Mouse (Mus musculus): ENCODE measurements around the gene Apoc3. TPM values are rescaled to one million over a fixed set of nuclear protein-coding genes. Genes with fewer than 3 reads are reported as not detected.

Apoc3 gene
- polyA plus RNA-seq, 1 experiment from 2014 or later, result not detected

DNA sequence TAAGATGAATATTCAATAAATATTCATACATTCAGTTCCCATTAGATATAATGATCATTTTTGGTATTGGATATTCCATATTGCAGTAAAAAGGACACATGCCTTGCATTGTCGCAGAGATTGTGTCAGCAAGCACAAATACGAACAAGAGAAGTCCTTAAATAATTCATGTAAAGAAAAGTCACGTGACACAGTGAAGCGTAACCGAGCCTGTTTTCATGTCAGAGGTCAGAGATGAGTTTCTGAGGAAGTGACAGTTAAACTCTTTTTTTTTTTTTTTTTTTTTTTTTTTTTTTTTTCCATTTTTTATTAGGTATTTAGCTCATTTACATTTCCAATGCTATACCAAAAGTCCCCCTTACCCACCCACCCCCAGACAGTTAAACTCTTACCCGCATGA, 42.8 kb downstream of the Apoc3 start:
- H3K9ac ChIP-seq (ENCODE audit: low read depth, low read length), result no peak overlapping the region
- H3K27ac ChIP-seq (ENCODE audit: low read depth, low read length), result no peak overlapping the region
- peaks cover 18% of the 10 kb centered on the region for H3K4me1 ChIP-seq (ENCODE audit: control insufficient read depth, insufficient read depth, low read length)
- no peak for ATAC-seq (replicated peaks; ENCODE audit: insufficient number of reproducible peaks, low FRiP score, low TSS enrichment)
- no peaks in the 10 kb centered on the region for H3K27me3 ChIP-seq (ENCODE audit: control insufficient read depth, insufficient read depth, low read length)
- H3K9me3 ChIP-seq (replicated peaks; ENCODE audit: control insufficient read depth, low read length), result no peaks in the 10 kb centered on the region
- H3K36me3 ChIP-seq (ENCODE audit: control insufficient read depth, insufficient read depth, low read length), result peaks cover 8% of the 10 kb centered on the region; the same call in 1 of the 2 replicates
- 87% methylated on average over 6 of the region's 6 CpGs for WGBS (ENCODE audit: insufficient replicate concordance)
- H3K4me3 ChIP-seq (ENCODE audit: low read depth, low read length), result no peak overlapping the region
- H3K4me2 ChIP-seq, result no peak overlapping the region

DNA sequence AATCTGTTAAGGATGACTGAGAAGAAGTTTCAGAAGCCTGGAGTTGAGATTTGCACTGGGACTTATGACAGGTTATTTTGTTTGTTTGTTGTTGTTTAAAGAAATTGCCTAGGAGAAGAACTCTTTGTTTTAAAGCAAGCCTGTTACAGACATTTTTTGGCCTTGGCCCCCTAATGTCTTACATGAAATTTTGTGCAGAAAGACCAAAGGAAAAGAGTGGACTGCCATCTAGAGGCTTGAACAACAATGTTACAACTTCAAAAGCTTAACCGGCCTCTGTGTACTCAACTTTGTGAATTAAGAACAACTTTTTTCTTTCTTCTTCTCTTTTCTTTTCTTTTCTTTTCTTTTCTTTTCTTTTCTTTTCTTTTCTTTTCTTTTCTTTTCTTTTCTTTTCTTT, 43.8 kb downstream of the Apoc3 start:
- Histone ChIP-seq H3K9me3 (replicated peaks; ENCODE audit: control insufficient read depth, low read length) (no peaks in the 10 kb centered on the region), H3K4me2 (no peak overlapping the region), H3K4me1 (ENCODE audit: control insufficient read depth, insufficient read depth, low read length) (peaks cover 9% of the 10 kb centered on the region), H3K27me3 (ENCODE audit: control insufficient read depth, insufficient read depth, low read length) (no peaks in the 10 kb centered on the region), H3K4me3 (ENCODE audit: low read depth, low read length) (no peak overlapping the region), H3K27ac (ENCODE audit: low read depth, low read length) (no peak overlapping the region), H3K9ac (ENCODE audit: low read depth, low read length) (no peak overlapping the region), H3K36me3 (ENCODE audit: control insufficient read depth, insufficient read depth, low read length) (peaks cover 8% of the 10 kb centered on the region; the same call in 1 of the 2 replicates)
- WGBS (ENCODE audit: insufficient replicate concordance), result 37% methylated on average over 1 of the region's 1 CpGs
- ATAC-seq (replicated peaks; ENCODE audit: insufficient number of reproducible peaks, low FRiP score, low TSS enrichment), result no peak

DNA sequence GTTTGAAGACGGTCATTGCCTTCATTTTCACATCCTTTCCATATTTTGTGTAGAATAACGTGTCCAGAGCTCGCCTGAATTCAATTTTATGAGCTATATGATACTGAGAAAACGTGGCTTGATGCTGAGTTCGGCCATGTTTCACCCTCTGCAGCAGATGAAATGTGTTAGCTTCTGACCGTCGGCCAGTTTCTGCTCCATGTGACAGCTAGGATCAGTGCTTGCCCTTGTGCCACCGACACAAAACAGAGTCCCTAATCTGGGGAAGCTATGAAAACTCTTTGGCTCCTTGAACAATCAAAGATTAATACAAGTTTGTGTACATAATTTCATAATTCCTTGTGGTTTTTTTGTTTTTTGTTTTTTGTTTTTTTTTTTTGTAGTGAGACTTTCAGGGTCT, 44.2 kb downstream of the Apoc3 start:
- Histone ChIP-seq H3K4me3 (ENCODE audit: low read depth, low read length) (no peak overlapping the region), H3K36me3 (ENCODE audit: control insufficient read depth, insufficient read depth, low read length) (peaks cover 8% of the 10 kb centered on the region; the same call in 1 of the 2 replicates), H3K27ac (ENCODE audit: low read depth, low read length) (no peak overlapping the region), H3K9me3 (replicated peaks; ENCODE audit: control insufficient read depth, low read length) (no peaks in the 10 kb centered on the region), H3K4me2 (no peak overlapping the region), H3K27me3 (ENCODE audit: control insufficient read depth, insufficient read depth, low read length) (no peaks in the 10 kb centered on the region), H3K4me1 (ENCODE audit: control insufficient read depth, insufficient read depth, low read length) (peaks cover 7% of the 10 kb centered on the region), H3K9ac (ENCODE audit: low read depth, low read length) (no peak overlapping the region)
- ATAC-seq (replicated peaks; ENCODE audit: insufficient number of reproducible peaks, low FRiP score, low TSS enrichment), result no peak
- 53% methylated on average over 8 of the region's 8 CpGs for WGBS (ENCODE audit: insufficient replicate concordance)

DNA sequence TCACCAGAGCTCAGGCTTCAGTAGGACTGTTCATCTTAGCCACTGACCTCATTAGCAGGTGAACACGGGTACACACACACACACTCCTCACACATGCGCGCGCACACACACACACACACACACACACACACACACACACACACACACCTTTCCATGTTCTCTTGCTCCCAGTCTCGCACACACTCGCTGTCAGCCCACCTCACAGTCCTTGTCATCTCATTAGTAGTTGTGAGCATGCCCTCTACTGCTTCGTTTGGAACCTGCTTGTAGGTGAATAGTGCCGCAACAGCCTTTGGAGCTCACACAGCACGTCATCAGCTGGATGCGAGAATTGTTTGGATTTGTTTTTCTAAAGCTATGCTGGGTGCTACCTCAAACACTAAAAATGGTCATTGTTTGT, 46.1 kb downstream of the Apoc3 start:
- Histone ChIP-seq H3K27me3 (ENCODE audit: control insufficient read depth, insufficient read depth, low read length) (no peaks in the 10 kb centered on the region), H3K4me1 (ENCODE audit: control insufficient read depth, insufficient read depth, low read length) (peaks cover 8% of the 10 kb centered on the region), H3K9ac (ENCODE audit: low read depth, low read length) (no peak overlapping the region), H3K27ac (ENCODE audit: low read depth, low read length) (no peak overlapping the region), H3K9me3 (replicated peaks; ENCODE audit: control insufficient read depth, low read length) (no peaks in the 10 kb centered on the region), H3K4me2 (no peak overlapping the region), H3K36me3 (ENCODE audit: control insufficient read depth, insufficient read depth, low read length) (no peaks in the 10 kb centered on the region), H3K4me3 (ENCODE audit: low read depth, low read length) (no peak overlapping the region)
- 84% methylated on average over 10 of the region's 10 CpGs for WGBS (ENCODE audit: insufficient replicate concordance)
- ATAC-seq (replicated peaks; ENCODE audit: insufficient number of reproducible peaks, low FRiP score, low TSS enrichment), result no peak

DNA sequence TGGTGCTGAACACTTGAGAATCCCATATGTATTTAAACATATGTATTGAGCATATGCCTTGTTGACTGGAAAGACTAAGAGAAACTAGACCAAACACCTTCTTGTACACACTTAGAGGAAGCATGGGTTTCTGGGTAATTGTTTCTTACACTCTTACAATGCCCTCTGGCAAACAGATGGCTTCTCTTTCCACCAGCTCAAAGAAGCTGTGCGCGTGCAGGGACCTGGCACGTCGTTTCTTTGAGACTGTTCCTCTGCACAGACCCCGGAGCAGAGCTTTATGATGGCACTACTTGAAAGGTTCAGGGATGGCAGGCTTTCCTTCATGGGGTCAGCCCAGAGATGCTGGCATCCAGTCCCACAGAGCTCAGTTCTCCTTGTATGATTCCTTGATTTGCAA, 46.5 kb downstream of the Apoc3 start:
- Histone ChIP-seq H3K4me1 (ENCODE audit: control insufficient read depth, insufficient read depth, low read length) (peaks cover 8% of the 10 kb centered on the region), H3K4me3 (ENCODE audit: low read depth, low read length) (no peak overlapping the region), H3K27me3 (ENCODE audit: control insufficient read depth, insufficient read depth, low read length) (no peaks in the 10 kb centered on the region), H3K36me3 (ENCODE audit: control insufficient read depth, insufficient read depth, low read length) (no peaks in the 10 kb centered on the region), H3K4me2 (no peak overlapping the region), H3K27ac (ENCODE audit: low read depth, low read length) (no peak overlapping the region), H3K9ac (ENCODE audit: low read depth, low read length) (no peak overlapping the region), H3K9me3 (replicated peaks; ENCODE audit: control insufficient read depth, low read length) (no peaks in the 10 kb centered on the region)
- ATAC-seq (replicated peaks; ENCODE audit: insufficient number of reproducible peaks, low FRiP score, low TSS enrichment), result no peak
- 91% methylated on average over 5 of the region's 5 CpGs for WGBS (ENCODE audit: insufficient replicate concordance)

DNA sequence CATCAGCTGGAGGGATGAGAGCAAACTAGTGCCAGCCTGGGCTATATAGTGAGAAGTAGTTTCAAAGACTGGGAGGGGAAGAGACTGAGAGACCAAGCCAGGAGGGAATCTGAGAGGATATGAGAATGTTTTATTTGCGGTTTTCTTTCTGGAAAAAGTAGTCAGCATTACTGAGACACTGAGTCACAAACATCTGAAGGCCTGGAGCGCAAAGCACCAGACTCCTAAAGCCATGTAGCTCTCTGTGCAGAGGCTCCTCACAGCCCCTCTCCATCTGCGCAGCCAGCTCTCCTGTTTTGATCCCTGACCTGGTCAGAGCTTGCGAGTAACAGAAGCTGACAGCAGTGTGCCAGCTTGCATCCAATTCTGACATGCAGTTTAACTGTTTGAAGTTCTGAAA, 47.1 kb downstream of the Apoc3 start:
- WGBS (ENCODE audit: insufficient replicate concordance), result 86% methylated on average over 4 of the region's 4 CpGs
- ATAC-seq (replicated peaks; ENCODE audit: insufficient number of reproducible peaks, low FRiP score, low TSS enrichment), result no peak
- Histone ChIP-seq H3K4me2 (no peak overlapping the region), H3K27me3 (ENCODE audit: control insufficient read depth, insufficient read depth, low read length) (no peaks in the 10 kb centered on the region), H3K27ac (ENCODE audit: low read depth, low read length) (no peak overlapping the region), H3K36me3 (ENCODE audit: control insufficient read depth, insufficient read depth, low read length) (no peaks in the 10 kb centered on the region), H3K4me1 (ENCODE audit: control insufficient read depth, insufficient read depth, low read length) (peaks cover 8% of the 10 kb centered on the region), H3K9me3 (replicated peaks; ENCODE audit: control insufficient read depth, low read length) (no peaks in the 10 kb centered on the region), H3K4me3 (ENCODE audit: low read depth, low read length) (no peak overlapping the region), H3K9ac (ENCODE audit: low read depth, low read length) (no peak overlapping the region)

DNA sequence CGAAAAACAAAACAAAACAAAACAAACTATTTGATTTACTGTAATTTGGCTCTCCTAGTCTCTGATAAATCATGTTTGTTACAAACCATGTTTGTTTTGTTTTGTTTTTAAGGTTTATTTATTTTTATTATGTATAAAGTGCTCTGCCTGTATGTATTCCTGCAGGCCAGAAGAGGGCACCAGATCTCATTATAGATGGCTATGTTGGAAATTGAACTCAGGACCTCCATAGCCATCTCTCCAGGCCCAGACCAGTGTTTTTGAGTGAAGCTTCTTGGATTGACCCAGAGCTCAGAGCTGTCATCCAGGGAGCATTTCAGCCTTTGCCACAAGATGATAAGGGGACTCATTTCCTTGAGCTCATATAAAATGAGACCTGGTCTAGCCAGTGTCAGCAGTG, 49.0 kb downstream of the Apoc3 start:
- Histone ChIP-seq H3K27me3 (ENCODE audit: control insufficient read depth, insufficient read depth, low read length) (no peaks in the 10 kb centered on the region), H3K27ac (ENCODE audit: low read depth, low read length) (no peak overlapping the region), H3K4me3 (ENCODE audit: low read depth, low read length) (no peak overlapping the region), H3K4me1 (ENCODE audit: control insufficient read depth, insufficient read depth, low read length) (peaks cover 8% of the 10 kb centered on the region), H3K36me3 (ENCODE audit: control insufficient read depth, insufficient read depth, low read length) (no peaks in the 10 kb centered on the region), H3K4me2 (no peak overlapping the region), H3K9me3 (replicated peaks; ENCODE audit: control insufficient read depth, low read length) (no peaks in the 10 kb centered on the region), H3K9ac (ENCODE audit: low read depth, low read length) (no peak overlapping the region)
- 81% methylated on average over 1 of the region's 1 CpGs for WGBS (ENCODE audit: insufficient replicate concordance)
- ATAC-seq (replicated peaks; ENCODE audit: insufficient number of reproducible peaks, low FRiP score, low TSS enrichment), result no peak

DNA sequence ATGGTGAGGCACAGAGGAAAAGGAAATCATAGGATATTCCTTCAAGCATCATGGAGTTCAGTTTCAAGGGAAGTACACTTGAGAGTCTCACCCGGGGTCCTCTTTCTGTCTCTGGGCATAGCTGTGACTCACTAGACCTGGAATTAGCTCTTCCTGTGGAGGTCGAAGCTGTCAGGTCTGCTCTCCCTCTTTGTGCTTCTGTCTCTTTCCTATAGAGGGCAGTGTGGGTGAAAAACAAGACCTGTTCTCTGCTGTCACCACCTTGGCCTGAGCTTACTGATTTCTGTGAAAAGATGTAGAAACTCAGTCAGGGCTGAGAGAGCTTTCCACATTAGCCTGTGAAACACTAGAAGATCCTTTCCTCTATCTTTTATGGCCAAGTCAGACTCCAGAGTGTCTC, 50.2 kb downstream of the Apoc3 start:
- Histone ChIP-seq H3K4me2 (no peak overlapping the region), H3K36me3 (ENCODE audit: control insufficient read depth, insufficient read depth, low read length) (no peaks in the 10 kb centered on the region), H3K27ac (ENCODE audit: low read depth, low read length) (0 out of 2 replicates have a peak overlapping the region, but pooled peaks have one; percentile 63), H3K4me3 (ENCODE audit: low read depth, low read length) (no peak overlapping the region), H3K4me1 (ENCODE audit: control insufficient read depth, insufficient read depth, low read length) (peaks cover 5% of the 10 kb centered on the region; the same call in 1 of the 2 replicates), H3K9ac (ENCODE audit: low read depth, low read length) (no peak overlapping the region), H3K27me3 (ENCODE audit: control insufficient read depth, insufficient read depth, low read length) (no peaks in the 10 kb centered on the region), H3K9me3 (replicated peaks; ENCODE audit: control insufficient read depth, low read length) (no peaks in the 10 kb centered on the region)
- no peak for ATAC-seq (replicated peaks; ENCODE audit: insufficient number of reproducible peaks, low FRiP score, low TSS enrichment)
- WGBS (ENCODE audit: insufficient replicate concordance), result 19% methylated on average over 2 of the region's 2 CpGs

DNA sequence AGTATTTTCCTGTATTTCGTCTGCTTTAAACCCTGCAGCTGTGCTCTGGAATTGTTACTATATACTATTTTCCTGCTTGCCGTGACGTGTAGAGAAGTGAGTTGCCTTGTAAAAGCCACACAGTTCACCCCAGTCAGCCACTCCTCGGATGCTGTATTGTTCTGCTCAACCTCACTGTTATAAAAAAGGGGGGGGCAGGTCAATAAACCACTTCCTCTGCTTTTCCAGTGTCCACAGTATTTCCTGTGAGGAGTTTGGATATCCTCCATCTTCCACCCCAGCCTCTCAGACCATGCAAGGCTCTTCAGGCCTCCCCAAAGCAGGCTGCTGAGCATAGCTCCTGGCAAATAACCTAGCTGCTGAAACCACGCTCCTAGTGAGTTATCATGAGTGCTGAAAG, 50.9 kb downstream of the Apoc3 start:
- H3K9ac ChIP-seq (ENCODE audit: low read depth, low read length), result no peak overlapping the region

More for the DNA sequence above, 50.9 kb downstream of the Apoc3 start:
- no peaks in the 10 kb centered on the region for H3K27me3 ChIP-seq (ENCODE audit: control insufficient read depth, insufficient read depth, low read length)
- H3K4me1 ChIP-seq (ENCODE audit: control insufficient read depth, insufficient read depth, low read length), result peaks cover 5% of the 10 kb centered on the region; the same call in 1 of the 2 replicates
- H3K27ac ChIP-seq (ENCODE audit: low read depth, low read length), result peak overlapping the region; percentile 63; the same call in 1 of the 2 replicates
- H3K4me3 ChIP-seq (ENCODE audit: low read depth, low read length), result no peak overlapping the region
- WGBS (ENCODE audit: insufficient replicate concordance), result 61% methylated on average over 5 of the region's 5 CpGs
- H3K9me3 ChIP-seq (replicated peaks; ENCODE audit: control insufficient read depth, low read length), result no peaks in the 10 kb centered on the region
- no peaks in the 10 kb centered on the region for H3K36me3 ChIP-seq (ENCODE audit: control insufficient read depth, insufficient read depth, low read length)
- no peak overlapping the region for H3K4me2 ChIP-seq
- no peak for ATAC-seq (replicated peaks; ENCODE audit: insufficient number of reproducible peaks, low FRiP score, low TSS enrichment)

Data from heart, embryonic 11.5 days (tissue).